Mouse (Mus musculus) E14TG2a.4 (cell line): ENCODE data around the gene Mef2a.

ENCODE experiments used
- CTCF ChIP-seq: conservative IDR thresholded peaks from 2 replicates; pipeline ENCODE4 v1.5.1; 2014; ENCODE audit warnings: low read length
- NANOG ChIP-seq: IDR thresholded peaks from 2 replicates; pipeline ENCODE4 v1.6.1; 2014; ENCODE audit warnings: borderline replicate concordance, low read length, mixed read lengths
- POU5F1 ChIP-seq: IDR thresholded peaks from 2 replicates; pipeline ENCODE4 v1.6.1; 2014; ENCODE audit warnings: low read length, borderline replicate concordance

- no peak for TF ChIP-seq CTCF
- no peak for TF ChIP-seq NANOG
- no peak for TF ChIP-seq POU5F1
These were observed 161.3 kb downstream of the Mef2a start for GRCm38 (mm10) chr7:67211341-67211740.
